Mouse (Mus musculus): ENCODE results near the gene Fam193a. TPM values are rescaled to one million over a fixed set of nuclear protein-coding genes. Genes with fewer than 3 reads are reported as not detected.

Fam193a gene
- total RNA-seq, 2 experiments from 2014 or later: 47.7 to 50.8 TPM

DNA sequence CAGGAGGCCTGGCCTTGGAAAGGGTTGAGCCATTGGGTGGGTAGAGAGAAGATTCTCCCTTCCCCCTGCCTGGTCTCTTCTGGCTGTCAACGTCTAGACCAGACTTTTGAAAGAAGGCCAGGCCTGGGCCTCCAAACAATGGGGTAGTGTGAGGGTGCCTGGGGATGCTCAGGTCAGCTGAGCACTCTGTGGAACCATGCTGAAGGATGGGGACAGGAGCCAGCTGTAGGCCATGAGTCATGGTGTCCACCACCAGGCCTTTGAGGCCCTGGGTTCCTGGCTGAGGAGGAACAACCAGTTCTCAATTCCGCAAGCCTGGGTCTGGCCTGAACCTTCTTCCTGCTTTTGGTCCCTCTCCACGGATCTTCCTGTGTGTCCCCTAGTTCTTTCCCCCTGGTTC is 164.1 kb downstream of the Fam193a start:
- intact Hi-C loops (cut with DNase I): no loop called here
- DNase-seq (ENCODE audit: extremely low spot score in 1 of 2, low spot score in 2 of 2): peak in 1 of 2 experiments; percentile 21

DNA sequence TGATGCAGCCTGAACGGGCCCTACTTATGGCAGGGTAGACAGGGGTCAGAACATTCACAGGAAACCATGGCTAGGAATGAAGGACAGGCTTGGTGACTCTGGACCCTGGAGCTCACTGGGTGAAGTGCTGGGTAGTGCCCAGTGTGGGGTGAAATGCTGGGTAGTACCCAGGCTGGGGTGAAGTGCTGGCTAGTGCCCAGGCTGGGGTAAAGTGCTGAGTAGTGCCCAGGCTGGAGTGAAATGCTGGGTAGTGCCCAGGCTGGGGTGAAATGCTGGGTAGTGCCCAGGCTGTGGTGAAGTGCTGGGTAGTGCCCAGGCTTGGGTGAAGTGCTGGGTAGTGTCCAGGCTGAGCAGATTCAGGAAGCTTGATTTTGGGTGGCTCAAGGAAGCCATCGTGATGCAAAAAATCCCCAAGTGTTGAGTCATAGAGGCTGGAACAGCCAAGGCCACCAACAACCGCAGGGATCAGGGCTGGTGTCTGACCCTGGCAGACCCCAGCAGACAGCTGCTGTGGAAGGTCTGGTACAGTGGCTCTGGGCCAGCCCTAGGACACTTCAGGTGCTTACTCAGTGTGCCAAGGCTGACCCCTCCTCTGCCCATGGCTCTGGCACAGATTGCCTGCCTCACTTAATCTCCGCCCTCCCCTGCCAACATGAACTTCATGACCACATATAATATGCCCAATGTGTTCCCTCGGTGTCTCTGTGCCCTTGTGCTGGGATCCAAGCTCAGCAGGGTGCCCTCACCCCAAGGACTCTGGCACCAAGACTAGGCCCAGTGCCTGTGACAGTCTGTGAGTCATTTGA is 165.2 kb downstream of the Fam193a start:
- intact Hi-C loops (cut with DNase I): no loop called here
- peak in 1 of 2 experiments; percentile 18 for DNase-seq (ENCODE audit: extremely low spot score in 1 of 2, low spot score in 2 of 2)

DNA sequence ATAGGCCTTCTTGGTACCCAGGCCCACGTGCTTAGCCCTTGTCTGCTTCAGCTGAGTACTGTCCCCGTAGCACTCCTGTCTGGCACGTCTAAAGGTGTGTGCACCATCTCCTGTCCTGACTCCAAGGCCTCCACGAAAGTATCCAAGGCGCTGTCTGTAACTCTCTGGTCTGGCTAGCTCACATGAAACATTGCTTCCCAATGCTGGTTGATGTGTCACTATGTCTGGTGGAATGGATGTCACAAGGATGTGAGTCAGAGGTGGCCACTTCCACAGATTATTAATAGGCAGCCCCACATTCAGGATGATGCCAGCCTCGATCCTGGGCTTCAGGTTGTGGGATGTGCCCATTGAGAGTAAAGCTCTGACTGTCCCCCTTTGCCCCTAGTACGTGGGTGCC is 166.1 kb downstream of the Fam193a start:
- intact Hi-C loops (cut with DNase I): no loop called here
- DNase-seq (ENCODE audit: extremely low spot score in 1 of 2, low spot score in 2 of 2): no peak

Other genes with a start within 250 kb of the Fam193a start
- 1 to 10 TPM in 1 of 2 experiments, under 1 TPM in 1; 0.69 to 1.0 TPM for gene Poln, start 200.5 kb upstream of the Fam193a start, total RNA-seq (2021)
- gene Haus3, start 200.4 kb upstream of the Fam193a start, total RNA-seq (2021): 1 to 10 TPM; 5.1 to 5.9 TPM
- gene Mxd4, start 182.2 kb upstream of the Fam193a start, total RNA-seq (2021): 10 to 100 TPM; 61.1 to 70.5 TPM
- gene Zfyve28, start 81.5 kb upstream of the Fam193a start, total RNA-seq (2021): 10 to 100 TPM; 28.4 to 28.9 TPM
- gene Cfap99, start 81.3 kb upstream of the Fam193a start, total RNA-seq (2021): under 1 TPM; 0.26 to 0.51 TPM
- gene Rnf4, start 33.6 kb upstream of the Fam193a start, total RNA-seq (2021): 10 to 100 TPM; 91.0 to 92.9 TPM
- gene Tnip2, start 144.1 kb downstream of the Fam193a start, total RNA-seq (2021): 10 to 100 TPM; 11.2 to 11.5 TPM
- 1 to 10 TPM; 6.4 to 7.3 TPM for gene Sh3bp2, start 155.9 kb downstream of the Fam193a start, total RNA-seq (2021)
- 100 to 1,000 TPM; 294 to 308 TPM for gene Add1, start 203.7 kb downstream of the Fam193a start, total RNA-seq (2021)

All from left cerebral cortex, postnatal 10 days (tissue).